Mouse (Mus musculus): ENCODE measurements at regions not wholly inside any gene's neighbourhood (a gene's known extent, or its start where the extent isn't known, plus 50 kb on each side); places are given as distances from the start of the nearest gene placed in this dataset.

GRCm38 (mm10) chr14:99713069-99713830 lies 414.8 kb downstream of the Klf5 start:
- H3K27ac ChIP-seq (ENCODE audit: low read depth, low read length), result no peak overlapping the region
- WGBS, result 89% methylated on average over 8 of the region's 8 CpGs
- H3K9ac ChIP-seq (ENCODE audit: low read length), result no peak overlapping the region
- H3K27me3 ChIP-seq (ENCODE audit: control insufficient read depth, insufficient read depth, low read length), result no peaks in the 10 kb centered on the region
- H3K4me2 ChIP-seq (ENCODE audit: low read depth), result no peak overlapping the region
- H3K4me3 ChIP-seq (ENCODE audit: low read depth, low read length), result no peak overlapping the region
- no peaks in the 10 kb centered on the region for H3K9me3 ChIP-seq (ENCODE audit: control insufficient read depth, low read length)
- H3K4me1 ChIP-seq (ENCODE audit: control insufficient read depth, insufficient read depth, low read length), result no peaks in the 10 kb centered on the region
- ATAC-seq (ENCODE audit: insufficient read depth, low FRiP score, low TSS enrichment) (no peak), DNase-seq (ENCODE audit: low spot score) (no peak)
- H3K36me3 ChIP-seq (ENCODE audit: control insufficient read depth, insufficient read depth, low read length), result no peaks in the 10 kb centered on the region

GRCm38 (mm10) chr14:99733474-99734199 lies 435.1 kb downstream of the Klf5 start:
- DNase-seq (ENCODE audit: low spot score) (no peak), ATAC-seq (ENCODE audit: insufficient read depth, low FRiP score, low TSS enrichment) (no peak)
- H3K9me3 ChIP-seq (ENCODE audit: control insufficient read depth, low read length), result no peaks in the 10 kb centered on the region
- H3K9ac ChIP-seq (ENCODE audit: low read length), result no peak overlapping the region
- H3K4me1 ChIP-seq (ENCODE audit: control insufficient read depth, insufficient read depth, low read length), result no peaks in the 10 kb centered on the region
- H3K27ac ChIP-seq (ENCODE audit: low read depth, low read length), result no peak overlapping the region
- no peak overlapping the region for H3K4me2 ChIP-seq (ENCODE audit: low read depth)
- no peaks in the 10 kb centered on the region for H3K27me3 ChIP-seq (ENCODE audit: control insufficient read depth, insufficient read depth, low read length)
- H3K4me3 ChIP-seq (ENCODE audit: low read depth, low read length), result no peak overlapping the region
- H3K36me3 ChIP-seq (ENCODE audit: control insufficient read depth, insufficient read depth, low read length), result no peaks in the 10 kb centered on the region
- WGBS, result 90% methylated on average over 7 of the region's 7 CpGs

- DNase-seq (ENCODE audit: low spot score) (no peak), ATAC-seq (ENCODE audit: insufficient read depth, low FRiP score, low TSS enrichment) (no peak)
- Histone ChIP-seq H3K36me3 (ENCODE audit: control insufficient read depth, insufficient read depth, low read length) (no peaks in the 10 kb centered on the region), H3K27ac (ENCODE audit: low read depth, low read length) (no peak overlapping the region), H3K9ac (ENCODE audit: low read length) (no peak overlapping the region), H3K4me2 (ENCODE audit: low read depth) (no peak overlapping the region), H3K4me3 (ENCODE audit: low read depth, low read length) (no peak overlapping the region), H3K9me3 (ENCODE audit: control insufficient read depth, low read length) (no peaks in the 10 kb centered on the region), H3K4me1 (ENCODE audit: control insufficient read depth, insufficient read depth, low read length) (no peaks in the 10 kb centered on the region), H3K27me3 (ENCODE audit: control insufficient read depth, insufficient read depth, low read length) (no peaks in the 10 kb centered on the region)
- WGBS, result 88% methylated on average over 7 of the region's 7 CpGs
Measured at GRCm38 (mm10) chr14:99734200-99734567, 435.7 kb downstream of the Klf5 start.

- DNase-seq (ENCODE audit: low spot score) (no peak), ATAC-seq (ENCODE audit: insufficient read depth, low FRiP score, low TSS enrichment) (no peak)
- Histone ChIP-seq H3K9ac (ENCODE audit: low read length) (no peak overlapping the region), H3K9me3 (ENCODE audit: control insufficient read depth, low read length) (no peaks in the 10 kb centered on the region), H3K36me3 (ENCODE audit: control insufficient read depth, insufficient read depth, low read length) (no peaks in the 10 kb centered on the region), H3K4me3 (ENCODE audit: low read depth, low read length) (no peak overlapping the region), H3K27ac (ENCODE audit: low read depth, low read length) (no peak overlapping the region), H3K4me2 (ENCODE audit: low read depth) (no peak overlapping the region), H3K4me1 (ENCODE audit: control insufficient read depth, insufficient read depth, low read length) (no peaks in the 10 kb centered on the region), H3K27me3 (ENCODE audit: control insufficient read depth, insufficient read depth, low read length) (no peaks in the 10 kb centered on the region)
- 84% methylated on average over 17 of the region's 17 CpGs for WGBS
Measured at GRCm38 (mm10) chr14:99743625-99744297, 445.3 kb downstream of the Klf5 start.

GRCm38 (mm10) chr14:99745209-99745608 lies 446.7 kb downstream of the Klf5 start:
- H3K9ac ChIP-seq (ENCODE audit: low read length), result no peak overlapping the region
- no peaks in the 10 kb centered on the region for H3K27me3 ChIP-seq (ENCODE audit: control insufficient read depth, insufficient read depth, low read length)
- DNase-seq (ENCODE audit: low spot score) (no peak), ATAC-seq (ENCODE audit: insufficient read depth, low FRiP score, low TSS enrichment) (no peak)
- H3K36me3 ChIP-seq (ENCODE audit: control insufficient read depth, insufficient read depth, low read length), result no peaks in the 10 kb centered on the region
- WGBS, result 86% methylated on average over 7 of the region's 7 CpGs
- H3K9me3 ChIP-seq (ENCODE audit: control insufficient read depth, low read length), result no peaks in the 10 kb centered on the region
- no peak overlapping the region for H3K4me2 ChIP-seq (ENCODE audit: low read depth)
- no peak overlapping the region for H3K4me3 ChIP-seq (ENCODE audit: low read depth, low read length)
- H3K27ac ChIP-seq (ENCODE audit: low read depth, low read length), result no peak overlapping the region
- H3K4me1 ChIP-seq (ENCODE audit: control insufficient read depth, insufficient read depth, low read length), result 0 out of 2 replicates have a peak, but pooled peaks cover 2% of the 10 kb centered on the region

- Histone ChIP-seq H3K4me1 (ENCODE audit: control insufficient read depth, insufficient read depth, low read length) (0 out of 2 replicates have a peak, but pooled peaks cover 2% of the 10 kb centered on the region), H3K27me3 (ENCODE audit: control insufficient read depth, insufficient read depth, low read length) (no peaks in the 10 kb centered on the region), H3K9me3 (ENCODE audit: control insufficient read depth, low read length) (no peaks in the 10 kb centered on the region), H3K36me3 (ENCODE audit: control insufficient read depth, insufficient read depth, low read length) (no peaks in the 10 kb centered on the region), H3K4me3 (ENCODE audit: low read depth, low read length) (no peak overlapping the region), H3K4me2 (ENCODE audit: low read depth) (no peak overlapping the region), H3K27ac (ENCODE audit: low read depth, low read length) (no peak overlapping the region), H3K9ac (ENCODE audit: low read length) (no peak overlapping the region)
- DNase-seq (ENCODE audit: low spot score) (peak; percentile 61), ATAC-seq (ENCODE audit: insufficient read depth, low FRiP score, low TSS enrichment) (peak; percentile 58)
- 67% methylated on average over 17 of the region's 17 CpGs for WGBS
Measured at GRCm38 (mm10) chr14:99748166-99748565, 449.7 kb downstream of the Klf5 start.

GRCm38 (mm10) chr14:99749308-99750305 lies 451.1 kb downstream of the Klf5 start:
- WGBS, result 59% methylated on average over 12 of the region's 12 CpGs

GRCm38 (mm10) chr14:99758045-99758444 lies 459.6 kb downstream of the Klf5 start:
- Histone ChIP-seq H3K9ac (ENCODE audit: low read length) (no peak overlapping the region), H3K36me3 (ENCODE audit: control insufficient read depth, insufficient read depth, low read length) (no peaks in the 10 kb centered on the region), H3K27ac (ENCODE audit: low read depth, low read length) (no peak overlapping the region), H3K4me2 (ENCODE audit: low read depth) (no peak overlapping the region), H3K9me3 (ENCODE audit: control insufficient read depth, low read length) (no peaks in the 10 kb centered on the region), H3K27me3 (ENCODE audit: control insufficient read depth, insufficient read depth, low read length) (no peaks in the 10 kb centered on the region), H3K4me3 (ENCODE audit: low read depth, low read length) (no peak overlapping the region), H3K4me1 (ENCODE audit: control insufficient read depth, insufficient read depth, low read length) (no peaks in the 10 kb centered on the region)
- ATAC-seq (ENCODE audit: insufficient read depth, low FRiP score, low TSS enrichment) (no peak), DNase-seq (ENCODE audit: low spot score) (no peak)
- 63% methylated on average over 5 of the region's 5 CpGs for WGBS

More at GRCm38 (mm10) chr14:99749308-99750305, 451.1 kb downstream of the Klf5 start:
- Histone ChIP-seq H3K27me3 (ENCODE audit: control insufficient read depth, insufficient read depth, low read length) (no peaks in the 10 kb centered on the region), H3K27ac (ENCODE audit: low read depth, low read length) (no peak overlapping the region), H3K36me3 (ENCODE audit: control insufficient read depth, insufficient read depth, low read length) (no peaks in the 10 kb centered on the region), H3K4me2 (ENCODE audit: low read depth) (no peak overlapping the region), H3K4me3 (ENCODE audit: low read depth, low read length) (no peak overlapping the region), H3K9me3 (ENCODE audit: control insufficient read depth, low read length) (no peaks in the 10 kb centered on the region), H3K4me1 (ENCODE audit: control insufficient read depth, insufficient read depth, low read length) (0 out of 2 replicates have a peak, but pooled peaks cover 2% of the 10 kb centered on the region), H3K9ac (ENCODE audit: low read length) (no peak overlapping the region)
- DNase-seq (ENCODE audit: low spot score) (no peak), ATAC-seq (ENCODE audit: insufficient read depth, low FRiP score, low TSS enrichment) (peak; percentile 68)

All from neural tube, embryonic 11.5 days (tissue).